Mouse (Mus musculus) cortical plate, adult 2 months (tissue): ENCODE results near the gene 2900026A02Rik. TPM values are rescaled to one million over a fixed set of nuclear protein-coding genes. Genes with fewer than 3 reads are reported as not detected.

Experiments used
- H3K27ac ChIP-seq: fragments of 200-500 bp; 2 replicates; pipeline ENCODE4 v1.5.1; 2012; ENCODE audit warnings: low read length, control low read depth, inconsistent platforms; ENCODE audit not compliant: insufficient read depth
- H3K4me1 ChIP-seq: fragments of 200-500 bp; 2 replicates; pipeline ENCODE4 v1.6.1; 2011; ENCODE audit warnings: low read length; ENCODE audit not compliant: control insufficient read depth, insufficient read depth
- H3K4me3 ChIP-seq: fragments of 200-500 bp; 2 replicates; pipeline ENCODE4 v1.5.1; 2011; ENCODE audit warnings: mild to moderate bottlenecking, low read length, control low read depth; ENCODE audit not compliant: insufficient read depth
- CTCF ChIP-seq: fragments of 200-500 bp; IDR thresholded peaks from 2 replicates; pipeline ENCODE4 v1.5.1; 2011; ENCODE audit warnings: mild to moderate bottlenecking, control low read depth, low read length; ENCODE audit not compliant: insufficient read depth; ENCODE audit errors: extremely low read depth
- POLR2A ChIP-seq: fragments of 200-500 bp; IDR thresholded peaks from 2 replicates; pipeline ENCODE4 v1.6.1; 2011; ENCODE audit warnings: mild to moderate bottlenecking, low read length, control low read depth; ENCODE audit not compliant: insufficient read depth; ENCODE audit errors: extremely low read depth
- polyA plus RNA-seq: library from polyadenylated mRNA; depleted of rRNA; stranded (reverse); fragments of >200 nt; gene quantifications from 2 replicates; pipeline ENCODE4 v1.2.3, GENCODE M21; 2012

Gene 2900026A02Rik
- polyA plus RNA-seq, 1 experiment: 25.4 TPM

- Histone ChIP-seq H3K4me1 (peaks cover 7% of the 10 kb centered on the region), H3K27ac (no peak overlapping the region), H3K4me3 (no peak overlapping the region)
- TF ChIP-seq CTCF (no peak), POLR2A (no peak)
Measured at GRCm38 (mm10) chr5:113164873-113165441, 56.1 kb downstream of the 2900026A02Rik start.

GRCm38 (mm10) chr5:113164448-113164847 lies 56.6 kb downstream of the 2900026A02Rik start:
- no peak overlapping the region for H3K27ac ChIP-seq
- H3K4me1 ChIP-seq: peaks cover 8% of the 10 kb centered on the region
- TF ChIP-seq CTCF (no peak), POLR2A (no peak)
- H3K4me3 ChIP-seq: no peak overlapping the region

GRCm38 (mm10) chr5:113163116-113163515 lies 57.9 kb downstream of the 2900026A02Rik start:
- Histone ChIP-seq H3K27ac (no peak overlapping the region), H3K4me3 (peak overlapping the region; percentile 12; the same call in 1 of the 2 replicates), H3K4me1 (peaks cover 8% of the 10 kb centered on the region)
- no peak for TF ChIP-seq CTCF
- no peak for TF ChIP-seq POLR2A

- no peak overlapping the region for H3K27ac ChIP-seq
- TF ChIP-seq POLR2A (no peak), CTCF (no peak)
- peaks cover 8% of the 10 kb centered on the region for H3K4me1 ChIP-seq
- peak overlapping the region; percentile 12; the same call in 1 of the 2 replicates for H3K4me3 ChIP-seq
Measured at GRCm38 (mm10) chr5:113162699-113163098, 58.3 kb downstream of the 2900026A02Rik start.

- no peak overlapping the region for H3K4me3 ChIP-seq
- TF ChIP-seq POLR2A (no peak), CTCF (no peak)
- H3K4me1 ChIP-seq: peaks cover 7% of the 10 kb centered on the region
- H3K27ac ChIP-seq: no peak overlapping the region
Measured at GRCm38 (mm10) chr5:113161576-113161975, 59.5 kb downstream of the 2900026A02Rik start.

- Histone ChIP-seq H3K4me1 (peaks cover 6% of the 10 kb centered on the region), H3K27ac (peak overlapping the region; percentile 10; the same call in 1 of the 2 replicates), H3K4me3 (no peak overlapping the region)
- TF ChIP-seq CTCF: no peak
- no peak for TF ChIP-seq POLR2A
Measured at GRCm38 (mm10) chr5:113160320-113160719, 60.7 kb downstream of the 2900026A02Rik start.

GRCm38 (mm10) chr5:113158759-113159355 lies 62.2 kb downstream of the 2900026A02Rik start:
- Histone ChIP-seq H3K4me3 (no peak overlapping the region), H3K27ac (no peak overlapping the region), H3K4me1 (peaks cover 8% of the 10 kb centered on the region)
- TF ChIP-seq POLR2A: no peak
- TF ChIP-seq CTCF: no peak

GRCm38 (mm10) chr5:113157588-113157987 lies 63.4 kb downstream of the 2900026A02Rik start:
- Histone ChIP-seq H3K27ac (no peak overlapping the region), H3K4me3 (no peak overlapping the region), H3K4me1 (peaks cover 8% of the 10 kb centered on the region)
- no peak for TF ChIP-seq CTCF
- TF ChIP-seq POLR2A: no peak

GRCm38 (mm10) chr5:113157006-113157405 lies 64.0 kb downstream of the 2900026A02Rik start:
- Histone ChIP-seq H3K4me3 (no peak overlapping the region), H3K27ac (no peak overlapping the region), H3K4me1 (peaks cover 8% of the 10 kb centered on the region)
- TF ChIP-seq POLR2A (no peak), CTCF (no peak)

GRCm38 (mm10) chr5:113155133-113155532 lies 65.9 kb downstream of the 2900026A02Rik start:
- Histone ChIP-seq H3K4me1 (peaks cover 4% of the 10 kb centered on the region), H3K4me3 (no peak overlapping the region), H3K27ac (no peak overlapping the region)
- peak; percentile 99 for TF ChIP-seq CTCF
- no peak for TF ChIP-seq POLR2A
